Mouse (Mus musculus) C2C12 (cell line): Measurements from ENCODE around the gene Unc13d. TPM values are rescaled to one million over a fixed set of nuclear protein-coding genes. Genes with fewer than 3 reads are reported as not detected.

Source experiments
- H3K27me3 ChIP-seq: one replicate; pipeline ENCODE4 v1.6.1; 2011; ENCODE audit not compliant: control insufficient read depth, insufficient read depth, insufficient read length
- H3K36me3 ChIP-seq: one replicate; pipeline ENCODE4 v1.6.1; 2011; ENCODE audit not compliant: control insufficient read depth, insufficient read depth
- H3K4me3 ChIP-seq: one replicate; pipeline ENCODE4 v1.5.1; 2011; ENCODE audit warnings: mild to moderate bottlenecking, control low read depth; ENCODE audit not compliant: poor library complexity, insufficient read depth, severe bottlenecking
- H3K79me2 ChIP-seq: one replicate; pipeline ENCODE4 v1.6.1; 2011; ENCODE audit not compliant: control insufficient read depth, insufficient read depth
- H3K79me3 ChIP-seq: one replicate; pipeline ENCODE4 v1.6.1; 2011; ENCODE audit warnings: low read depth, control low read depth
- H3ac ChIP-seq: one replicate; pipeline ENCODE3; 2011; ENCODE audit warnings: low read depth; ENCODE audit not compliant: control insufficient read depth, insufficient read length
- CEBPB ChIP-seq: IDR thresholded peaks from one replicate; pipeline ENCODE4 v1.6.1; 2011; ENCODE audit warnings: low read depth, mild to moderate bottlenecking, control low read depth, moderate library complexity
- CTCF ChIP-seq: IDR thresholded peaks from one replicate; pipeline ENCODE4 v1.5.1; 2011; ENCODE audit not compliant: control insufficient read depth, insufficient read depth, insufficient read length
- FOSL1 ChIP-seq: IDR thresholded peaks from one replicate; pipeline ENCODE4 v1.8.0; 2011; ENCODE audit warnings: mild to moderate bottlenecking, low read length; ENCODE audit not compliant: poor library complexity, insufficient read depth, severe bottlenecking
- MAX ChIP-seq: IDR thresholded peaks from one replicate; pipeline ENCODE4 v1.6.1; 2011; ENCODE audit warnings: mild to moderate bottlenecking, control low read depth
- MYOD1 ChIP-seq: IDR thresholded peaks from one replicate; pipeline ENCODE4 v1.6.1; 2011; ENCODE audit warnings: low read depth; ENCODE audit not compliant: control insufficient read depth, insufficient read length
- MYOG ChIP-seq: IDR thresholded peaks from one replicate; pipeline ENCODE4 v1.6.1; 2011; ENCODE audit not compliant: control insufficient read depth, insufficient read length; ENCODE audit errors: extremely low read depth
- USF1 ChIP-seq: IDR thresholded peaks from one replicate; pipeline ENCODE4 v1.6.1; 2011; ENCODE audit warnings: low read depth, mild to moderate bottlenecking, control low read depth, moderate library complexity
- polyA plus RNA-seq: library from polyadenylated mRNA; unstranded; fragments of >200 nt; fragmentation: generic; extraction: Trizol; gene quantifications from one replicate; pipeline ENCODE4 v1.2.1, GENCODE M21; 2012; ENCODE audit warnings: missing spikeins

The Unc13d gene
- polyA plus RNA-seq, 1 experiment = 0.43 TPM

- Histone ChIP-seq H3K4me3 (no peak overlapping the region), H3ac (no peak overlapping the region)
- TF ChIP-seq CEBPB (no peak), USF1 (no peak), MYOG (no peak), MAX (no peak), MYOD1 (no peak), CTCF (no peak), FOSL1 (no peak)
These were observed 25.8 kb upstream of the Unc13d start for GRCm38 (mm10) chr11:116103572-116103971.

GRCm38 (mm10) chr11:116102472-116102871, 24.7 kb upstream of the Unc13d start:
- Histone ChIP-seq H3ac (no peak overlapping the region), H3K27me3 (no peaks in the 10 kb centered on the region), H3K79me2 (peaks cover 19% of the 10 kb centered on the region), H3K79me3 (no peaks in the 10 kb centered on the region), H3K4me3 (no peak overlapping the region), H3K36me3 (peaks cover 16% of the 10 kb centered on the region)
- TF ChIP-seq MAX (no peak), MYOG (no peak)

More at GRCm38 (mm10) chr11:116103572-116103971, 25.8 kb upstream of the Unc13d start:
- peaks cover 7% of the 10 kb centered on the region for H3K79me3 ChIP-seq
- no peaks in the 10 kb centered on the region for H3K27me3 ChIP-seq
- H3K79me2 ChIP-seq = peaks cover 29% of the 10 kb centered on the region
- H3K36me3 ChIP-seq = peaks cover 25% of the 10 kb centered on the region

GRCm38 (mm10) chr11:116101931-116102381, 24.2 kb upstream of the Unc13d start:
- H3K79me3 ChIP-seq = no peaks in the 10 kb centered on the region
- no peak overlapping the region for H3K4me3 ChIP-seq
- H3K36me3 ChIP-seq = peaks cover 15% of the 10 kb centered on the region
- no peaks in the 10 kb centered on the region for H3K27me3 ChIP-seq
- H3ac ChIP-seq = no peak overlapping the region
- peaks cover 14% of the 10 kb centered on the region for H3K79me2 ChIP-seq
- no peak for TF ChIP-seq MYOG
- TF ChIP-seq USF1 = no peak
- TF ChIP-seq MYOD1 = no peak
- TF ChIP-seq CEBPB = no peak
- no peak for TF ChIP-seq FOSL1
- no peak for TF ChIP-seq CTCF
- TF ChIP-seq MAX = no peak

GRCm38 (mm10) chr11:116100839-116101238, 23.1 kb upstream of the Unc13d start:
- Histone ChIP-seq H3K79me3 (no peaks in the 10 kb centered on the region), H3K36me3 (peaks cover 5% of the 10 kb centered on the region), H3K79me2 (peaks cover 3% of the 10 kb centered on the region), H3K4me3 (no peak overlapping the region), H3ac (no peak overlapping the region), H3K27me3 (no peaks in the 10 kb centered on the region)
- TF ChIP-seq MYOG = no peak
- TF ChIP-seq FOSL1 = no peak
- no peak for TF ChIP-seq CEBPB
- TF ChIP-seq MYOD1 = no peak
- TF ChIP-seq CTCF = no peak
- TF ChIP-seq USF1 = no peak
- no peak for TF ChIP-seq MAX

GRCm38 (mm10) chr11:116100385-116100784, 22.6 kb upstream of the Unc13d start:
- Histone ChIP-seq H3K27me3 (no peaks in the 10 kb centered on the region), H3K79me3 (no peaks in the 10 kb centered on the region), H3ac (no peak overlapping the region), H3K4me3 (no peak overlapping the region), H3K36me3 (peaks cover under 1% of the 10 kb centered on the region), H3K79me2 (no peaks in the 10 kb centered on the region)
- TF ChIP-seq MYOG = no peak
- TF ChIP-seq CEBPB = no peak
- no peak for TF ChIP-seq USF1
- no peak for TF ChIP-seq MYOD1
- no peak for TF ChIP-seq MAX
- no peak for TF ChIP-seq CTCF
- no peak for TF ChIP-seq FOSL1

GRCm38 (mm10) chr11:116099462-116099861, 21.7 kb upstream of the Unc13d start:
- H3K4me3 ChIP-seq = no peak overlapping the region
- no peaks in the 10 kb centered on the region for H3K79me3 ChIP-seq
- no peaks in the 10 kb centered on the region for H3K27me3 ChIP-seq
- TF ChIP-seq USF1 (no peak), MYOG (no peak), FOSL1 (no peak), CEBPB (no peak), CTCF (no peak), MAX (no peak), MYOD1 (no peak)
- H3K79me2 ChIP-seq = no peaks in the 10 kb centered on the region
- no peaks in the 10 kb centered on the region for H3K36me3 ChIP-seq
- no peak overlapping the region for H3ac ChIP-seq
